Mouse (Mus musculus) lung, embryonic 16.5 days (tissue): ENCODE data around the gene Ltbp4. TPM values are rescaled to one million over a fixed set of nuclear protein-coding genes. Genes with fewer than 3 reads are reported as not detected.

Experiments used
- ATAC-seq: fragments of 200-750 bp; cut with Nextera tagmentation; 2 replicates; pipeline ENCODE4 v1.8.0; 2017; ENCODE audit warnings: low read depth, mild to moderate bottlenecking, moderate library complexity
- H3K27ac ChIP-seq: fragments of 300-500 bp; sonication (generic); 2 replicates; pipeline ENCODE4 v1.5.1; 2014; ENCODE audit warnings: mild to moderate bottlenecking, control low read depth, low read length
- H3K27me3 ChIP-seq: fragments of 300-500 bp; sonication (generic); 2 replicates; pipeline ENCODE4 v1.6.1; 2014; ENCODE audit warnings: low read depth, low read length, mixed read lengths; ENCODE audit not compliant: control insufficient read depth, insufficient read depth
- H3K36me3 ChIP-seq: fragments of 300-500 bp; sonication (generic); 2 replicates; pipeline ENCODE4 v1.6.1; 2014; ENCODE audit warnings: low read length; ENCODE audit not compliant: control insufficient read depth, insufficient read depth
- H3K4me1 ChIP-seq: fragments of 300-500 bp; sonication (generic); replicated peaks from 2 replicates; pipeline ENCODE4 v1.6.1; 2014; ENCODE audit warnings: low read length, mixed read lengths; ENCODE audit not compliant: control insufficient read depth, insufficient read depth
- H3K4me2 ChIP-seq: fragments of 300-500 bp; sonication (generic); 2 replicates; pipeline ENCODE4 v1.6.1; 2014; ENCODE audit warnings: low read depth, low read length, control low read depth
- H3K4me3 ChIP-seq: fragments of 300-500 bp; sonication (generic); 2 replicates; pipeline ENCODE4 v1.5.1; 2014; ENCODE audit warnings: mild to moderate bottlenecking, low read length, control low read depth
- H3K9ac ChIP-seq: fragments of 300-500 bp; sonication (generic); 2 replicates; pipeline ENCODE4 v1.6.1; 2014; ENCODE audit warnings: low read length, control low read depth
- H3K9me3 ChIP-seq: fragments of 300-500 bp; sonication (generic); 2 replicates; pipeline ENCODE4 v1.6.1; 2016; ENCODE audit warnings: low read length; ENCODE audit not compliant: control insufficient read depth
- WGBS: fragments of 180-500 bp; shearing (Covaris S2); extraction: QIAGEN DNeasy Blood & Tissue Kit; methylation state at CpG from one replicate; pipeline ENCODE4 v1.1.7; 2014; 5-methylcytosine and 5-hydroxymethylcytosine counted together
- polyA plus RNA-seq: library from polyadenylated mRNA; unstranded; fragments of >200 nt; fragmentation: Nextera tagmentation; extraction: Ambion mirVana; gene quantifications from 2 replicates; pipeline ENCODE4 v1.2.1, GENCODE M21; 2015

Gene Ltbp4
- polyA plus RNA-seq, 1 experiment from 2014 or later, result 107 TPM

DNA sequence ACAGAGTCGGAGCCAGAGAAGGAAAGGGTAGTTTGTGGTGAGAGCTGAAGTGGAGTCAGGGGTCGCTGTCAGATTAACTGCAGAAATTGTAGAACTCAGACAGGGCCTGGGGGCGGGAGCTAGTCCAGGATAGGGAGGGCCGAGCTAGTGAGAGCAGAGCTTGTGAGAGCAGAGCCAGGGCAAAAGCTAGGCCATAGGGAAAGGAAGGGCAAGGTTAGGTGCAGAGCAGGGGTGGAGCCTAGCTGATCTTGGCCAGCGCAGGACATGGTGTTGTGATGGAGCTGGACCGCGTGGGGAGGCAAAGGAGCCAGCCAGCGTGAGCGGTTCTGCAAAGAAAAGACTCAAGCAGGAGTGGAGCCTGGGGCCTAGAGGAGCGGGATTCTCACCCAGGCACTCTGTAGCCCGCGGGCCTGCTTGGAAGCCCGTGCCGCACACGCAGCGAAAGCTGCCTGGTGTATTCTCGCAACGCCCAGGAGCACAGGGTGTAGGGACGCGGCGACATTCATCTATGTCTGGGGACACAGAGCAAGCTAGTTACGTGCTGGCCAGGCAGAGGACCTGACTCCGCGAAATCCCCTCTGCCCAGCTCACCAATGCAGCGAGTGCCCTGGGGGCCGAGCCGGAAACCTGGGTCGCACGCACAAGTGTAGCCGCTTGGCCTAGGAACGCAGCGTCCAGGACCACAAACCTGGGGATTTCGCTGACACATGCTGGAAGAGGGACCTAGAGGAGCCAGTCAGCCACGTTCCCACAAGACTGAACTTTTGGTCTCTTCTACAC is 11.2 kb downstream of the Ltbp4 start:
- 47% methylated on average over 34 of the region's 34 CpGs for WGBS
- Histone ChIP-seq H3K36me3 (peaks cover 14% of the 10 kb centered on the region), H3K9ac (peak overlapping the region; percentile 16; the same call in 1 of the 2 replicates), H3K4me3 (peak overlapping the region; percentile 35; the same call in 1 of the 2 replicates), H3K4me1 (peaks cover 32% of the 10 kb centered on the region), H3K9me3 (no peaks in the 10 kb centered on the region), H3K27ac (peak overlapping the region; percentile 49; the same call in 1 of the 2 replicates), H3K27me3 (peaks cover 17% of the 10 kb centered on the region), H3K4me2 (peak overlapping the region; percentile 50)
- no peak for ATAC-seq

- peaks cover 14% of the 10 kb centered on the region for H3K36me3 ChIP-seq
- peak overlapping the region; percentile 50 for H3K9ac ChIP-seq
- no peaks in the 10 kb centered on the region for H3K9me3 ChIP-seq
- H3K27me3 ChIP-seq, result peaks cover 17% of the 10 kb centered on the region
- H3K4me1 ChIP-seq, result peaks cover 30% of the 10 kb centered on the region
- H3K4me2 ChIP-seq, result peak overlapping the region; percentile 50
- peak overlapping the region; percentile 35 for H3K4me3 ChIP-seq
- 4% methylated on average over 24 of the region's 24 CpGs for WGBS
- peak; percentile 76 for ATAC-seq
- H3K27ac ChIP-seq, result peak overlapping the region; percentile 58; the same call in 1 of the 2 replicates
Observed at GRCm38 (mm10) chr7:27325697-27326096, 11.8 kb downstream of the Ltbp4 start.

DNA sequence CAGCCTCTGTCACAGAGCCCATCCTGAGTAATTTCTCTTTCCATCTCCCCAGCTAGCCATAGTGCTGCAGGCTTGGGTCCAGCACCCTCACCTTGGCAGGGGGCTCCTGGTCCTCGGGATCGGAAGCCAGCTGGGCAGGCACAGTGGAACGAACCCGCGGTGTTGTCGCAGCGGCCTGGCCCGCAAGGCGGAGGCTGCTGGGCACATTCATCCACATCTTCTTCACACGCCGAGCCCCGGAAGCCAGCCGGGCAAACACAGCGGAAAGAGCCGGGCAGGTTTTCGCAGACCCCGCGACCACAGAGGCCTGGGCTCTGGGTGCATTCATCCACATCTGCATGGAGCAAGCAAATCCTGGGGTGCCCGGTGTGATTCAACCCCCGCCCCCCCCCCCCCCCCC is 12.6 kb downstream of the Ltbp4 start:
- H3K4me3 ChIP-seq, result no peak overlapping the region
- WGBS, result 48% methylated on average over 18 of the region's 20 CpGs
- peaks cover 24% of the 10 kb centered on the region for H3K4me1 ChIP-seq
- H3K4me2 ChIP-seq, result no peak overlapping the region
- peaks cover 14% of the 10 kb centered on the region for H3K36me3 ChIP-seq
- H3K9me3 ChIP-seq, result no peaks in the 10 kb centered on the region
- no peak overlapping the region for H3K27ac ChIP-seq
- no peak overlapping the region for H3K9ac ChIP-seq
- H3K27me3 ChIP-seq, result peaks cover 15% of the 10 kb centered on the region
- ATAC-seq, result no peak

- peaks cover 10% of the 10 kb centered on the region for H3K27me3 ChIP-seq
Observed at GRCm38 (mm10) chr7:27324161-27324560, 13.3 kb downstream of the Ltbp4 start.

GRCm38 (mm10) chr7:27323001-27323400 is 14.5 kb downstream of the Ltbp4 start:
- WGBS, result 92% methylated on average over 5 of the region's 5 CpGs

More at GRCm38 (mm10) chr7:27324161-27324560, 13.3 kb downstream of the Ltbp4 start:
- Histone ChIP-seq H3K4me1 (peaks cover 18% of the 10 kb centered on the region), H3K4me2 (no peak overlapping the region), H3K27ac (no peak overlapping the region), H3K36me3 (peaks cover 18% of the 10 kb centered on the region), H3K4me3 (no peak overlapping the region), H3K9me3 (no peaks in the 10 kb centered on the region), H3K9ac (no peak overlapping the region)
- WGBS, result 93% methylated on average over 11 of the region's 11 CpGs
- ATAC-seq, result no peak

DNA sequence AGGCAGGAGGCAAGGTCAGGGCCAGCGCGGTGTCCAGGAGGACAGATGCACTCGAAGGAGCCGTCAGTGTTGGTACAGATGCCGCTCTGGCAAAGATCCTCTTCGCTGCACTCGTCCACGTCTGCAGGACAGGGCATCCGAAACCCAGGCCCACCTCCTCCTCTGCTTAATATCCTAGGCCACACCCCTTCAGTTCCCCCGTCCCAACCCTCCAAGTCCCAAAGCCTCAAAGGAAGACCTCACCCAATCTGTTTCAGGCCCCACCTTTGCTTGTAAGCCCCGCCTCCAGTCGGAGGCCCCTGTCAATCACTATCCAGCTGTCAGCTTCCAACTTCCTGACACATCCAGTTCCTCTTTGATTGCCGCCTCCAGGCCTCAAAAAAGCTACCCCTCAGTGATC is 15.2 kb downstream of the Ltbp4 start:
- Histone ChIP-seq H3K9ac (no peak overlapping the region), H3K4me1 (peaks cover 13% of the 10 kb centered on the region), H3K27ac (no peak overlapping the region), H3K27me3 (peaks cover 7% of the 10 kb centered on the region), H3K4me2 (no peak overlapping the region), H3K4me3 (no peak overlapping the region), H3K36me3 (peaks cover 23% of the 10 kb centered on the region), H3K9me3 (no peaks in the 10 kb centered on the region)
- WGBS, result 31% methylated on average over 13 of the region's 13 CpGs
- ATAC-seq, result no peak

More at GRCm38 (mm10) chr7:27323001-27323400, 14.5 kb downstream of the Ltbp4 start:
- Histone ChIP-seq H3K4me3 (no peak overlapping the region), H3K4me1 (peaks cover 13% of the 10 kb centered on the region), H3K9me3 (no peaks in the 10 kb centered on the region), H3K36me3 (peaks cover 20% of the 10 kb centered on the region), H3K9ac (no peak overlapping the region), H3K27me3 (peaks cover 10% of the 10 kb centered on the region), H3K27ac (no peak overlapping the region), H3K4me2 (no peak overlapping the region)
- no peak for ATAC-seq

DNA sequence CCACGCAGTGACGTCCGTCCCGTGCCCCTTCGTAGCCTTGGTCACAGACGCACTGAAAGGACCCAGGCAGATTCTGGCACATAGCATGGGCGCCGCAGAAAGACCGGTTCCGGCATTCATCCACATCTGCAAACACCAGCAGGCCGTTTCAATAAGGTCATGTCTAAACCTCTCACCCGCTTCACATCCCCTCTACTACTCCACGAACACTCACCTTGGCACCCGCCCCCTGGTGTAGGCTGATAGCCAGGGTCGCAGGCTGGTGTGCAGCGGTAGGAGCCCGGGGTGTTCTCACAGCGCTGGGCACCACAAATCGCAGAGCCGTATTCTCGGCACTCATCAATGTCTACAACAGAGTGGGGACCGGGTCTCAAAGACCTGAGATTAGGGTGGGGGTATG is 18.1 kb downstream of the Ltbp4 start:
- H3K4me3 ChIP-seq, result no peak overlapping the region
- H3K27ac ChIP-seq, result no peak overlapping the region
- ATAC-seq, result no peak
- H3K4me2 ChIP-seq, result no peak overlapping the region
- no peaks in the 10 kb centered on the region for H3K27me3 ChIP-seq
- 85% methylated on average over 22 of the region's 22 CpGs for WGBS
- no peaks in the 10 kb centered on the region for H3K4me1 ChIP-seq
- peaks cover 2% of the 10 kb centered on the region for H3K9me3 ChIP-seq
- peaks cover 24% of the 10 kb centered on the region for H3K36me3 ChIP-seq
- H3K9ac ChIP-seq, result no peak overlapping the region

DNA sequence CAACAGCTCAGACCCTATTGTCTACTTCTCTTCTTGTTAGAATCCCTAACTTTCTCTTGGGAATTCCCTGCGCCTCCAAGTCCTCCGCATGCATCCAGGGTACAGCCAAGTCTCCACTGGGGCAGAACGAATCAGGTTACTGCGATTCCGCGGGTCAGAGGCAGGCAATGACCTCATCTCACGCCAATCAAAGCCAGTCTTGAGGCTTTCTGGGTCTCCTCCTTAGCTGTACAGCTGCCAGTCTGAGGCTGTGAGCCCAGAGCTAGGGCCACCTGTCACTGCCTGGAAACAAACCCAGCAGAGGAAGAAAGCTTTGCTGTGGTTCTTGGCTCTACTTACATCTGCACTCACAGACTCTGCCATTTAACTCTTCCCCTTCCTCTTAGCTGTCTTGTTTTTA is 21.5 kb downstream of the Ltbp4 start:
- Histone ChIP-seq H3K9ac (no peak overlapping the region), H3K9me3 (peaks cover 8% of the 10 kb centered on the region), H3K4me1 (no peaks in the 10 kb centered on the region; the same call in 1 of the 2 replicates), H3K27ac (no peak overlapping the region), H3K4me2 (no peak overlapping the region), H3K36me3 (peaks cover 31% of the 10 kb centered on the region), H3K27me3 (no peaks in the 10 kb centered on the region), H3K4me3 (no peak overlapping the region)
- WGBS, result 49% methylated on average over 7 of the region's 7 CpGs
- 0 out of 2 replicates have a peak, but pooled peaks have one; percentile 26 for ATAC-seq

DNA sequence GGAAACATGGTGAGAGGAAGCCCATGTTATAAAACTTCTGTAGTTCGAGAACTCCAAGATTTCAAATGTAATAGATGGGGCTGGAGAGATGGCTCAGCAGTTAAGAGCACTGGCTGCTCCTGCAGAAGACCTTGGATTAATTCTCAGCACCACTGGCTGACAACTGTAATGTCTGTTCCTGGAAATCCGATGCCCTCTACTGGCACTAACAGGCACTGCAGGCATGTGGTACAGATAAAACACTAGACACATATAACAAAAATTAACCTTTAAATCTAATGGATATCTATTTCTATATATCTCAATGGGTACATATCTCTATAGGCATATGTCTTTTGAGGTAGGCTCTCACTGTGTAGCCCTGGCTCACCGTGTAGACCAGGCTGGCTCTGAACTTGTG is 23.1 kb downstream of the Ltbp4 start:
- Histone ChIP-seq H3K36me3 (peaks cover 29% of the 10 kb centered on the region), H3K9me3 (peaks cover 8% of the 10 kb centered on the region), H3K4me3 (no peak overlapping the region), H3K4me1 (peaks cover 9% of the 10 kb centered on the region), H3K9ac (no peak overlapping the region), H3K4me2 (no peak overlapping the region), H3K27ac (no peak overlapping the region), H3K27me3 (no peaks in the 10 kb centered on the region)
- no peak for ATAC-seq
- 93% methylated on average over 3 of the region's 3 CpGs for WGBS
